ENCODE assay signal across 11 mouse cellular contexts in the genomic region with DNA sequence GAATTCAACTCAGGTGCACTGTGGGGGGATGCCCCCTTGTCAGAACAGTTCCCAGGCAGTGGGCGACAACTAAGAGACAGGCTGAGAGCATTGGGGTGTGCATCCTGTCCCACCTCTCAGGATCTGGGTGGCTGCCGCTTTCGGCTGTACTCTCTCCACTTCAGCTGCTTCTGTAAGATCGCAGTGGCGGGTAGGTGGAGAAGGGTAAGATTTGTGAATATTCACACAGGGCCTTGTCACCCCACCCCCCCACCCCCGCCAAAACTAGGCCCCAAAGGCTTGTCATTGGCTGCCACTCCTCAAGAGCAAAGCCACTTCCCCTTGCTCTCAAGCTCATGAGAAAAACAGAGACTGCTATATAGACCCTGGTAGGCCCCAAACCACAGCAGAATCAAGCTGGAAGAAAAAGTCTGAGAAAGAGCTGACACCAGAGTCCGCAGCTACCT. TPM values are rescaled to one million over a fixed set of nuclear protein-coding genes. Genes with fewer than 3 reads are reported as not detected.
DNase-seq lines count a peak whose midpoint lies in the region; ATAC-seq lines count a peak whose summit lies in the region.
"Had no signal": no experiment of that assay in that cellular context is flagged by ENCODE, and none has a peak within 500 bp of the region (broad histone marks: within the 10 kb centered on the region; RNA-seq: fewer than 3 reads in every experiment).

No protein-coding gene starts in this region.

- peak; percentile 24 for DNase-seq in lung, postnatal 25 days (ENCODE audit: low spot score)
- no peak for DNase-seq in lung, postnatal 14 days
- DNase-seq in thymus, postnatal 4 days: peak; percentile 74
- no peak for DNase-seq in gastrocnemius, postnatal 36 days
- DNase-seq in kidney, postnatal 14 days: no peak
- DNase-seq: adrenal gland, adult 2 months; cerebellum, adult 2 months had no signal

- intact Hi-C loops in gastrocnemius, postnatal 36 days (cut with DNase I): no loop called here

- peak; percentile 71 for ATAC-seq in inflammation-experienced regulatory T-cells, adult 6 months
- peak; percentile 55 for ATAC-seq in neutrophil, adult 5-6 weeks (ENCODE audit: extremely low read depth, insufficient number of reproducible peaks, low FRiP score, poor library complexity, severe bottlenecking)
- no peak for ATAC-seq in erythroid progenitor cell, adult 5-6 weeks (replicated peaks; ENCODE audit: low FRiP score, poor library complexity, severe bottlenecking)
- ATAC-seq: midbrain, embryonic 15.5 days had no signal

RNA-seq across cellular contexts. Expression of gene Sash3, which starts 1.5 kb away (rescaled TPM):
- polyA plus RNA-seq in inflammation-experienced regulatory T-cells, adult 6 months (2017; shearing (Covaris generic)): 100 to 1,000 TPM; 303 to 376 (median 360) TPM
- total RNA-seq in neutrophil, adult 5-6 weeks (2017): 217 and 224 TPM in 2 replicates
- total RNA-seq in gastrocnemius, postnatal 36 days (2021): under 1 TPM; 0.30 to 0.79 TPM
- total RNA-seq in erythroid progenitor cell, adult 5-6 weeks (2015; ENCODE audit: low replicate concordance): 24.5 and 33.5 TPM in 2 replicates
- 13.0 and 24.5 TPM in 2 replicates for total RNA-seq in erythroid progenitor cell, adult 5-6 weeks (2017; ENCODE audit: low replicate concordance)

RNA-seq across cellular contexts. Expression of gene Xpnpep2, which starts 39.2 kb away (rescaled TPM):
- 1 to 10 TPM in 1 of 3 experiments, under 1 TPM in 2; 0.50 to 2.7 (median 0.71) TPM for polyA plus RNA-seq in inflammation-experienced regulatory T-cells, adult 6 months (2017; shearing (Covaris generic))
- total RNA-seq in neutrophil, adult 5-6 weeks (2017): 0.12 and 0.25 TPM in 2 replicates
- under 1 TPM; 0.64 to 0.77 TPM for total RNA-seq in gastrocnemius, postnatal 36 days (2021)
- not detected in 2 replicates for total RNA-seq in erythroid progenitor cell, adult 5-6 weeks (2015; ENCODE audit: low replicate concordance)
- total RNA-seq in erythroid progenitor cell, adult 5-6 weeks (2017; ENCODE audit: low replicate concordance): not detected in 2 replicates

Comparison
In these comparisons a context has a peak if more than half of its experiments do, and no peak if none do; other contexts are left out.
1. DNase-seq: peak in lung, postnatal 25 days (single experiment) and thymus, postnatal 4 days (single experiment); none in lung, postnatal 14 days (single experiment), gastrocnemius, postnatal 36 days (0 of 2) and kidney, postnatal 14 days (single experiment).
2. RNA of gene Sash3, which starts 1.5 kb away (total RNA-seq): 217 to 224 TPM in neutrophil, adult 5-6 weeks and 13.0 to 33.5 TPM in erythroid progenitor cell, adult 5-6 weeks; 0.30 to 0.79 TPM in gastrocnemius, postnatal 36 days; every median in the first group is over 4 times any median in the second.